Mouse (Mus musculus) heart, adult 2 months (tissue): ENCODE results near the gene Zbtb5.

Experiments used
- CTCF ChIP-seq: fragments of 200-600 bp; IDR thresholded peaks from 2 replicates; pipeline ENCODE4 v1.8.1; 2022; ENCODE audit warnings: antibody characterized with exemption, mild to moderate bottlenecking, moderate library complexity
- EP300 ChIP-seq: fragments of 200-500 bp; IDR thresholded peaks from 2 replicates; pipeline ENCODE4 v1.6.1; 2011; ENCODE audit warnings: low read depth, low read length, control low read depth; ENCODE audit not compliant: insufficient read depth
- POLR2A ChIP-seq: fragments of 200-500 bp; IDR thresholded peaks from 2 replicates; pipeline ENCODE4 v1.6.1; 2011; ENCODE audit warnings: mild to moderate bottlenecking, low read depth, low read length, control low read depth; ENCODE audit not compliant: insufficient read depth

DNA sequence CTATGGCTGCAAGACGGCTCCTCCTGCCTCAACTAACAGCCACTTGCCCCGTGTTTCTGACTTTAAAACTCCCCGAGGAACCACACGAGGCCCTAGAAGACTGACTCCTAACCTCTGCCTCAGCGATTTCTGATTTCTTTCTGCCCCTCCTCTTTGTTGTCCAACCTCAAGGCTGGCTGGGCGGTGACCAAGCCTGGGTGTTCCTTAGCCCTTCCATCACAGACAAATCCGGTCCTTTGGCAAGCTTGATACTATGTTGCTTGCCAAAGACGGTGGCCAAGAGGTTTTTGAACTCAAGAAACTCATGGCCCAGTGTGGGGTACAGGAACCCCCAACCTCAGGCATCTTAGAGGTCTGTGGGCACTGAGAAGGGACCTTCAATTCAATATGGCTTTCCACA, 37.9 kb downstream of the Zbtb5 start:
- TF ChIP-seq EP300 (no peak), POLR2A (no peak), CTCF (no peak)
